Mouse (Mus musculus) embryonic fibroblast, embryonic 13.5 days (primary cell): ENCODE results near the gene Ctns.

Experiments
- CTCF ChIP-seq: IDR thresholded peaks from 2 replicates; pipeline ENCODE4 v1.5.1; 2011; ENCODE audit warnings: mild to moderate bottlenecking, control low read depth, low read length, moderate library complexity, borderline replicate concordance; ENCODE audit not compliant: insufficient read depth
- POLR2A ChIP-seq: IDR thresholded peaks from 2 replicates; pipeline ENCODE4 v1.6.1; 2011; ENCODE audit warnings: low read depth, mild to moderate bottlenecking, control low read depth, low read length, moderate library complexity

- TF ChIP-seq CTCF (no peak), POLR2A (no peak)
Measured at GRCm38 (mm10) chr11:73201021-73201420, 2.2 kb upstream of the Ctns start.
